Mouse (Mus musculus) CD8-positive naive resting alpha-beta T cell, adult 57 days (primary cell): ENCODE measurements around the gene Ucp2. TPM values are rescaled to one million over a fixed set of nuclear protein-coding genes. Genes with fewer than 3 reads are reported as not detected.

Experiments
- total RNA-seq: library from RNA; stranded (reverse); gene quantifications from one replicate; pipeline ENCODE4 v1.2.4, GENCODE M21; 2023

The Ucp2 gene
- total RNA-seq, result 845 TPM

GRCm38 (mm10) chr7:100493117-100493483, at the start of gene Ucp2:
Gene Ucp2, plus strand, starts transcription at chr7:100493337.

GRCm38 (mm10) chr7:100472777-100473176, 20.4 kb upstream of the Ucp2 start, which contains the start of gene Ucp3:
Gene Ucp3, plus strand, starts transcription at chr7:100472990.

GRCm38 (mm10) chr7:100514573-100514972, 21.4 kb downstream of the Ucp2 start, which contains the start of gene Dnajb13:
Gene Dnajb13, minus strand, starts transcription at chr7:100514960.

GRCm38 (mm10) chr7:100536804-100537518, 43.8 kb downstream of the Ucp2 start, which contains the start of gene Coa4:
Gene Coa4, plus strand, starts transcription at chr7:100537071.

Other genes starting within 250 kb of the Ucp2 start
- not detected for gene P4ha3, start 207.8 kb upstream of the Ucp2 start, total RNA-seq
- 71.2 TPM for gene C2cd3, start 121.1 kb upstream of the Ucp2 start, total RNA-seq
- gene Ppme1, start 121.0 kb upstream of the Ucp2 start, total RNA-seq, result 45.7 TPM
- 0.86 TPM for gene Ucp3, start 20.3 kb upstream of the Ucp2 start, total RNA-seq
- gene Dnajb13, start 21.6 kb downstream of the Ucp2 start, total RNA-seq, result 3.7 TPM
- gene Coa4, start 43.7 kb downstream of the Ucp2 start, total RNA-seq, result 6.9 TPM
- gene Rab6a, start 114.1 kb downstream of the Ucp2 start, total RNA-seq, result 50.9 TPM
- gene Mrpl48, start 115.0 kb downstream of the Ucp2 start, total RNA-seq, result 28.3 TPM
- not detected for gene Plekhb1, start 169.1 kb downstream of the Ucp2 start, total RNA-seq
- 39.7 TPM for gene Fam168a, start 213.3 kb downstream of the Ucp2 start, total RNA-seq